11 mouse cellular contexts compared by ENCODE assay signal in genomic region chr7:62377313-62377712, GRCm38 (mm10). TPM values are rescaled to one million over a fixed set of nuclear protein-coding genes. Genes with fewer than 3 reads are reported as not detected.
DNase-seq lines count a peak whose midpoint lies in the region; ATAC-seq and TF ChIP-seq lines count a peak whose summit lies in the region.
"Had no signal": no experiment of that assay in that cellular context is flagged by ENCODE, and none has a peak within 500 bp of the region (broad histone marks: within the 10 kb centered on the region; RNA-seq: fewer than 3 reads in every experiment).

No protein-coding gene starts in this region.

- no peak for TF ChIP-seq POLR2A in cortical plate, adult 2 months (IDR thresholded peaks at IDR 0.05; ENCODE audit: extremely low read depth, insufficient read depth, low read length)

- ATAC-seq in heart, embryonic 15.5 days (replicated peaks; ENCODE audit: insufficient number of reproducible peaks, insufficient read depth, low FRiP score, low read depth), result no peak
- peak; percentile 63 for ATAC-seq in hindbrain, embryonic 11.5 days (ENCODE audit: low FRiP score)
- ATAC-seq in midbrain, embryonic 12.5 days (ENCODE audit: low FRiP score, low read depth), result peak; percentile 42; the same call in 1 of the 2 replicates
- ATAC-seq in megakaryocyte-erythroid progenitor cell, adult 5-6 weeks (replicated peaks; ENCODE audit: low FRiP score, low TSS enrichment, poor library complexity, severe bottlenecking), result no peak

- no peak for TF ChIP-seq CTCF in cortical plate, adult 2 months (IDR thresholded peaks at IDR 0.05; ENCODE audit: extremely low read depth, insufficient read depth, low read length)

- H3K27ac ChIP-seq in heart, embryonic 15.5 days, result no peak overlapping the region
- no peak overlapping the region for H3K27ac ChIP-seq in cortical plate, adult 2 months (ENCODE audit: insufficient read depth, low read length)
- H3K27ac ChIP-seq in hindbrain, embryonic 11.5 days (ENCODE audit: low read depth, low read length), result peak overlapping the region; percentile 72
- peak overlapping the region; percentile 71 for H3K27ac ChIP-seq in midbrain, embryonic 12.5 days (replicated peaks)

- H3K9ac ChIP-seq in heart, embryonic 15.5 days, result peak overlapping the region; percentile 27; the same call in 1 of the 2 replicates
- peak overlapping the region; percentile 65 for H3K9ac ChIP-seq in hindbrain, embryonic 11.5 days (ENCODE audit: low read depth, low read length)
- H3K9ac ChIP-seq in midbrain, embryonic 12.5 days (replicated peaks), result peak overlapping the region; percentile 70

- no peaks in the 10 kb centered on the region for H3K4me1 ChIP-seq in heart, embryonic 15.5 days (replicated peaks)
- no peaks in the 10 kb centered on the region for H3K4me1 ChIP-seq in cortical plate, adult 2 months (ENCODE audit: control insufficient read depth, insufficient read depth, low read length)
- H3K4me1 ChIP-seq in hindbrain, embryonic 11.5 days (replicated peaks; ENCODE audit: control insufficient read depth, insufficient read depth, low read length), result 0 out of 2 replicates have a peak, but pooled peaks cover 2% of the 10 kb centered on the region
- peaks cover 13% of the 10 kb centered on the region; the same call in 1 of the 2 replicates for H3K4me1 ChIP-seq in midbrain, embryonic 12.5 days

- no peaks in the 10 kb centered on the region for H3K36me3 ChIP-seq in heart, embryonic 15.5 days
- H3K36me3 ChIP-seq in hindbrain, embryonic 11.5 days (ENCODE audit: control insufficient read depth, insufficient read depth, low read length), result no peaks in the 10 kb centered on the region
- 0 out of 2 replicates have a peak, but pooled peaks cover 12% of the 10 kb centered on the region for H3K36me3 ChIP-seq in midbrain, embryonic 12.5 days

- no peaks in the 10 kb centered on the region for H3K9me3 ChIP-seq in heart, embryonic 15.5 days (replicated peaks)
- H3K9me3 ChIP-seq in hindbrain, embryonic 11.5 days (ENCODE audit: control insufficient read depth, low read length), result no peaks in the 10 kb centered on the region
- peaks cover 22% of the 10 kb centered on the region for H3K9me3 ChIP-seq in midbrain, embryonic 12.5 days

- peak overlapping the region; percentile 73 for H3K4me2 ChIP-seq in heart, embryonic 15.5 days
- peak overlapping the region; percentile 64 for H3K4me2 ChIP-seq in hindbrain, embryonic 11.5 days (replicated peaks; ENCODE audit: low read depth, low read length)
- peak overlapping the region; percentile 63 for H3K4me2 ChIP-seq in midbrain, embryonic 12.5 days (replicated peaks)

- DNase-seq in heart, adult 18-20 months, result no peak
- peak; percentile 43 for DNase-seq in hindbrain, embryonic 11.5 days (ENCODE audit: low spot score)
- no peak for DNase-seq in Muller cell, postnatal 12 days (ENCODE audit: inconsistent ontology term)
- no peak for DNase-seq in urinary bladder, adult 2 months (ENCODE audit: low spot score)
- DNase-seq: cerebellum, adult 9-11 months had no signal

- peak overlapping the region; percentile 49 for H3K4me3 ChIP-seq in heart, embryonic 15.5 days
- H3K4me3 ChIP-seq in cortical plate, adult 2 months (ENCODE audit: insufficient read depth, low read length), result peak overlapping the region; percentile 47
- H3K4me3 ChIP-seq in hindbrain, embryonic 11.5 days (ENCODE audit: low read depth, low read length), result peak overlapping the region; percentile 46
- H3K4me3 ChIP-seq in midbrain, embryonic 12.5 days, result peak overlapping the region; percentile 57

- WGBS in heart, embryonic 15.5 days, result 28% methylated on average over 14 of the region's 14 CpGs
- 27% methylated on average over 14 of the region's 14 CpGs for WGBS in hindbrain, embryonic 11.5 days
- 31% methylated on average over 14 of the region's 14 CpGs for WGBS in midbrain, embryonic 12.5 days

- H3K27me3 ChIP-seq in heart, embryonic 15.5 days, result no peaks in the 10 kb centered on the region
- H3K27me3 ChIP-seq in hindbrain, embryonic 11.5 days (ENCODE audit: control insufficient read depth, insufficient read depth, low read length), result no peaks in the 10 kb centered on the region
- no peaks in the 10 kb centered on the region for H3K27me3 ChIP-seq in midbrain, embryonic 12.5 days

RNA-seq across cellular contexts. Expression of gene Magel2, which starts 0.5 kb away (rescaled TPM):
- 0.63 and 0.95 TPM in 2 replicates for polyA plus RNA-seq in heart, embryonic 15.5 days (2015; fragmentation: Nextera tagmentation; extraction: Ambion mirVana)
- not detected for total RNA-seq in heart, adult 18-20 months (2021)
- 0.52 and 0.57 TPM in 2 replicates for polyA plus RNA-seq in cortical plate, adult 2 months (2012; rRNA removed)
- polyA plus RNA-seq in hindbrain, embryonic 11.5 days (2014; fragmentation: Nextera tagmentation; extraction: Ambion mirVana), result 9.5 and 11.3 TPM in 2 replicates
- 14.6 and 20.2 TPM in 2 replicates for polyA plus RNA-seq in midbrain, embryonic 12.5 days (2016; fragmentation: Nextera tagmentation; extraction: Ambion mirVana)
- not detected in 2 replicates for total RNA-seq in megakaryocyte-erythroid progenitor cell, adult 5-6 weeks (2014; fragmentation: Nextera tagmentation)
- not detected in 2 replicates for total RNA-seq in megakaryocyte-erythroid progenitor cell, adult 5-6 weeks (2017)
- not detected in 2 replicates for polyA plus RNA-seq in urinary bladder, adult 2 months (2012; rRNA removed)
- total RNA-seq: MEL had no signal
- polyA plus RNA-seq: large intestine, adult 2 months had no signal

RNA-seq across cellular contexts. Expression of gene Ndn, which starts 30.9 kb away (rescaled TPM):
- 45.8 and 63.8 TPM in 2 replicates for polyA plus RNA-seq in heart, embryonic 15.5 days (2015; fragmentation: Nextera tagmentation; extraction: Ambion mirVana)
- 1 to 10 TPM; 4.0 to 4.2 TPM for total RNA-seq in heart, adult 18-20 months (2021)
- 116 and 117 TPM in 2 replicates for polyA plus RNA-seq in cortical plate, adult 2 months (2012; rRNA removed)
- 214 and 229 TPM in 2 replicates for polyA plus RNA-seq in hindbrain, embryonic 11.5 days (2014; fragmentation: Nextera tagmentation; extraction: Ambion mirVana)
- polyA plus RNA-seq in midbrain, embryonic 12.5 days (2016; fragmentation: Nextera tagmentation; extraction: Ambion mirVana), result 232 and 251 TPM in 2 replicates
- 0.35 TPM in 1 of 2 replicates, not detected in the other for total RNA-seq in megakaryocyte-erythroid progenitor cell, adult 5-6 weeks (2014; fragmentation: Nextera tagmentation)
- not detected in 2 replicates for total RNA-seq in megakaryocyte-erythroid progenitor cell, adult 5-6 weeks (2017)
- 25.3 and 26.3 TPM in 2 replicates for polyA plus RNA-seq in urinary bladder, adult 2 months (2012; rRNA removed)
- total RNA-seq: MEL had no signal

RNA-seq across cellular contexts. Expression of gene Mkrn3, which starts 42.6 kb away (rescaled TPM):
- 2.5 and 3.2 TPM in 2 replicates for polyA plus RNA-seq in heart, embryonic 15.5 days (2015; fragmentation: Nextera tagmentation; extraction: Ambion mirVana)
- total RNA-seq in heart, adult 18-20 months (2021), result under 1 TPM; 0.20 to 0.21 TPM
- polyA plus RNA-seq in cortical plate, adult 2 months (2012; rRNA removed), result 1.5 and 1.8 TPM in 2 replicates
- polyA plus RNA-seq in hindbrain, embryonic 11.5 days (2014; fragmentation: Nextera tagmentation; extraction: Ambion mirVana), result 16.6 and 17.5 TPM in 2 replicates
- 25.2 and 26.4 TPM in 2 replicates for polyA plus RNA-seq in midbrain, embryonic 12.5 days (2016; fragmentation: Nextera tagmentation; extraction: Ambion mirVana)
- total RNA-seq in megakaryocyte-erythroid progenitor cell, adult 5-6 weeks (2014; fragmentation: Nextera tagmentation), result 0.37 and 1.7 TPM in 2 replicates
- total RNA-seq in megakaryocyte-erythroid progenitor cell, adult 5-6 weeks (2017), result 0.34 and 0.70 TPM in 2 replicates
- polyA plus RNA-seq in urinary bladder, adult 2 months (2012; rRNA removed), result 2.7 and 3.3 TPM in 2 replicates
- total RNA-seq: MEL had no signal

Comparison
In these comparisons a context has a peak if more than half of its experiments do, and no peak if none do; other contexts are left out.
1. ATAC-seq: peak in hindbrain, embryonic 11.5 days (single experiment) and midbrain, embryonic 12.5 days (single experiment); none in heart, embryonic 15.5 days (single experiment) and megakaryocyte-erythroid progenitor cell, adult 5-6 weeks (single experiment).
2. H3K27ac ChIP-seq: peak in hindbrain, embryonic 11.5 days (single experiment) and midbrain, embryonic 12.5 days (single experiment); none in heart, embryonic 15.5 days (single experiment) and cortical plate, adult 2 months (single experiment).
3. Peak in every context shown above with its lines, with median percentiles within 50 percentile points of each other: H3K4me2 ChIP-seq, H3K4me3 ChIP-seq and H3K9ac ChIP-seq.